Mouse (Mus musculus) brain, embryonic 14.5 days (tissue): ENCODE measurements around the gene Arhgef7. TPM values are rescaled to one million over a fixed set of nuclear protein-coding genes. Genes with fewer than 3 reads are reported as not detected.

Experiments
- DNase-seq: peaks from one replicate; pipeline ENCODE4 v3.0.0-alpha.2; 2011; ENCODE audit warnings: low read depth
- CTCF ChIP-seq: fragments of 200-500 bp; IDR thresholded peaks from 2 replicates; pipeline ENCODE4 v1.5.1; 2012; ENCODE audit warnings: inconsistent platforms, mild to moderate bottlenecking, moderate library complexity, borderline replicate concordance; ENCODE audit not compliant: insufficient read depth, insufficient read length; ENCODE audit errors: extremely low read depth
- POLR2A ChIP-seq: fragments of 200-500 bp; IDR thresholded peaks from 2 replicates; pipeline ENCODE4 v1.6.1; 2012; ENCODE audit warnings: mild to moderate bottlenecking, inconsistent platforms, borderline replicate concordance; ENCODE audit not compliant: poor library complexity, insufficient read depth, insufficient read length, severe bottlenecking; ENCODE audit errors: extremely low read depth
- polyA plus RNA-seq: library from polyadenylated mRNA; depleted of rRNA; stranded (reverse); fragments of >200 nt; gene quantifications from 2 replicates; pipeline ENCODE4 v1.2.3, GENCODE M21; 2012

Gene Arhgef7
- polyA plus RNA-seq, 1 experiment, result 124 TPM

DNA sequence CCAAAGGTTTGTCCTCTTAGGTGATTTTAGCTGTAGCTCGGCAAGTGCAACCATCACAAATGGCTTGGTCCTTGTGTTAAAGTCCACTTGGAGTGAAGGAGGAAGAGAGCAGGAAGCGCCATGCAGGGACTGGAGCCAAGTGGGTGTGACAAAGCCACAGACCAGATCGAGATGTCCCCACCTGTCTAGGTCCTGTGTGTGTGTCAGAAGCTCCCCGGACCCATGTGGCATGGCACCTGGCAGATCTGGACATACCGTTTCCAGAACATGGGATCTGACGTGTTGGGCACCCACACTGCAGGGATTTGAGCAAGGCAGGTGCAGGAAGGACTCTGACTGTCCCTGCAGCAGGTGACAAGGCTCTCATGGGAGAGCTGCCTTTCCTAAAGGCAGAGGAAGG is 26.1 kb upstream of the Arhgef7 start:
- TF ChIP-seq POLR2A (no peak), CTCF (no peak)
- DNase-seq, result no peak

GRCm38 (mm10) chr8:11703789-11704188 is 23.7 kb upstream of the Arhgef7 start:
- no peak for DNase-seq
- TF ChIP-seq CTCF (no peak), POLR2A (no peak)

- no peak for TF ChIP-seq POLR2A
- TF ChIP-seq CTCF, result no peak
Measured at GRCm38 (mm10) chr8:11704716-11705420, 22.7 kb upstream of the Arhgef7 start.

DNA sequence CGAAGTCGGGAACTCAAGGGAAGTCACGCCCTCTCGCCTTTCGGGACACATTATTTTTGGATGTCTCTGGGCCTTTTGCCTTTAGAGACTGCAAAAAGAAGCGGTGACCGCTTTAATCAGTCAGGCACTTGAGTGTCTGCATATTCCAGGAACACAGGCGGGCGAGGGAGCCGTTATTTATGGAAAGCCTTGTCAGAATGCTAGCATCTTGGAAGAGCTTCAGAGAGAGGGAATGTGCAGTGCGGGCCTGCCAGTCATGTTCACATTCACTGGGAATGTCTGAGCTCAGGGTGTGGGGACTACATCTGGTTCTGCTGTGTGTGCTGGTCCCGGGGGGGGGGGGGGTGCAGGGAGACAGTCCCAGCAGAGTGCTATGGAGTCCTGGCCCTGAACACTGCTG is 21.7 kb upstream of the Arhgef7 start:
- DNase-seq, result peak; percentile 20
- TF ChIP-seq POLR2A, result no peak

More at GRCm38 (mm10) chr8:11704716-11705420, 22.7 kb upstream of the Arhgef7 start:
- DNase-seq, result no peak

DNA sequence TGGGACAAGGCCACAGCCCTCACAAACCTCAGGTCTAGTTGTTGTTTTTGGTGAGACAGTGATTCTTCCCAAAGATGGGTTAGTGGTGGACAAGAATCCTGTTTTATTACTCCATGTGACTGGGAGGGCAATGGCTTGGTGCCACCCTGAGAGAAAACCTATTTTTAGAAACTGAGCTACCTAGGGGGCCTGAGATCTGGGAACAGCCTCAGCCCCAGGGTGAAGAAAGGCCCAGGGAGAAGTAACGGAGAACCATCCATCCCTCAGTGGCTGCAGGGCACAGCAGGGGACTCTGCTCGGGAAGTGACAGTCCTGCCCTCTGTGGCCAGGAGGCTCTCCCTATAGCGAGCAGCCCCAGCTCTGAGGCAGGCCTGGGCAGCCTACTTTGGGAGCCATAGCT is 19.8 kb upstream of the Arhgef7 start:
- no peak for TF ChIP-seq CTCF
- no peak for DNase-seq

DNA sequence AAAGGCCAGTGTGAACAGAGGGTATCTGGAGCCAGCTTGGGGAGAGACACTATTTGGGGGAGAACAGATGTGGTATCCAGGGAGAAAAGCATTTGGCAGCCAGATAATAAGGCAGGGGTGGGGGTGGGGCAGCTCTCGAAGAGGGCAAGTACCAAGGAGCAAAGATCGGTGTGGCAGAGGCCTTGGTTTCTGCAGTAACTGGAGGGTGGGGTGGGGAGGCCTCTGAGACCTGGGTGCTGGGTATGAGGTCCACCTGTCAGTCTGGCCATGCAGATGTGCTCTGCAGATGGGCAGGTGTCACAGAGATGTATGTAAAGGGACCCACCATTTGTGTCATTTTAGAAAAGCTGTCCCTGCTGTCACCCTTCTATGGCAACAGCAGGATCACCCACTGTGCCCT is 18.7 kb upstream of the Arhgef7 start:
- DNase-seq, result no peak
- TF ChIP-seq POLR2A (no peak), CTCF (no peak)

DNA sequence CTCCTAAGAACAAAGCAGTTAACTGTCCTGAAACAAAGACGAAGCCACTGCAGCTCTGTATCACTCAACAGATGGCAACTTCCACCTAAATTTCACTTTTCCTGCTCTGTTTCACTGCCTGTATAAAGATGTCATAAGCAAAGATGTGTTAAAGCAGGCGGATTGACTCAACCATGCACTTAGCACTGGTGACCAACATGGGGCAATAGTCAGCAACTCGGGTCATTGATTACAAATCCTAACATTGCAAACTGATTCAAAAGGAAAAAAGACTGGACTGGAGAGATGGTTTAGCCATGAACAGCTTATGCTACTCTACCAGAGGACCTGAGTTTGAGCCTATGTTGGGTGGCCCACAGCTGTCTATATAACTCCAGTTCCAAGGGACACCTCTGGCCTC is 18.0 kb upstream of the Arhgef7 start:
- DNase-seq, result no peak
- TF ChIP-seq CTCF (no peak), POLR2A (no peak)

DNA sequence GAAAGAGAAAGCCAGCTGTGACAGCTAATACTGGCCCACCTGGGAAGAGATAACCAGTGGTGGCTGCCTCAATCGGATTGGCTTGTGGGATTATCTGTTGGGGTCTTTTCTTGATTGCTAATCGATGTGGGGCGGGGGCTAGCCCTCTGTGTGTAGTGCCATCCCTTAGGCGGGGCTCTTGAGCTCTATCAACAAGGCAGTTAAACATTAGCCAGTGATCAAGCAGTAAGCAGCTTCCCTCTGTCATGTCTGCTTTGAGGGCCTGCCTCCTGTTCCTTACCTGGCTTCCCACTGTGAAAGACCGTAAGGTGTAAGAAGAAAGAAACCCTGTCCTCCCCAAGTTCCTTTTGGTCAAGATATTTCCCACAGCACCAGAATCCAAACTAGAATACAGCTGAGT is 17.1 kb upstream of the Arhgef7 start:
- no peak for TF ChIP-seq POLR2A
- TF ChIP-seq CTCF, result no peak
- DNase-seq, result no peak

- DNase-seq, result no peak
- no peak for TF ChIP-seq POLR2A
- peak; percentile 45; the same call in 1 of the 2 replicates for TF ChIP-seq CTCF
Measured at GRCm38 (mm10) chr8:11712244-11712643, 15.3 kb upstream of the Arhgef7 start.

- DNase-seq, result no peak
- TF ChIP-seq POLR2A (no peak), CTCF (no peak)
Measured at GRCm38 (mm10) chr8:11717194-11717593, 10.3 kb upstream of the Arhgef7 start.

DNA sequence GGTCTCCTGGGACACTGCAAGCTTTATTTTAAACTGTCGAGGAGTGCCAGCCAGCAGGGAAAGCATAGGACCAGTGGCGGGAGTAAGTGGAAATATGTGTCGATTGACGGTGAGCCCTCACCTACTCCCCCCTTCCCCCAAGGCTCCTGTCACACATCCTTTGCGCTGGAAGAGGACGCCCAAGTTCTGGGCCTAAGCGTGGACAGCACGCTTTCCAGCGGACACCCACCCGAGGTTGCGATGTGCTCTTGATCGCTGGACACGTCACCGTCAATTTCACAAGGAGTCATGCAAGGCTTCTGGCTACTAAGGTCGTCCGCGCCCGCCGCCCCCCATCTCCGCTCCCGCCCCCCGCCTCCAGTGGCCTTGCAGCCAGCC is 259 bp upstream of the Arhgef7 start:
- no peak for TF ChIP-seq CTCF
- TF ChIP-seq POLR2A, result no peak
- DNase-seq, result no peak

GRCm38 (mm10) chr8:11728482-11729295 is 1.2 kb downstream of the Arhgef7 start:
- DNase-seq, result peak; percentile 76
- TF ChIP-seq POLR2A (peak; percentile 77), CTCF (no peak)
